Comparison of ENCODE assay signal across 19 mouse cellular contexts in genomic region chr11:35755546-35755945, GRCm38 (mm10). TPM values are rescaled to one million over a fixed set of nuclear protein-coding genes. Genes with fewer than 3 reads are reported as not detected.
DNase-seq lines count a peak whose midpoint lies in the region; ATAC-seq lines count a peak whose summit lies in the region.
"Had no signal": no experiment of that assay in that cellular context is flagged by ENCODE, and none has a peak within 500 bp of the region (broad histone marks: within the 10 kb centered on the region; RNA-seq: fewer than 3 reads in every experiment).

No protein-coding gene starts in this region.

- ATAC-seq in erythroblast, adult 5-6 weeks (replicated peaks; ENCODE audit: low FRiP score, poor library complexity, severe bottlenecking): no peak

- 20% methylated on average over 6 of the region's 6 CpGs for WGBS in large intestine, adult 2 months

- peak; percentile 64 for DNase-seq in adrenal gland, adult 2 months
- DNase-seq in adrenal gland, adult 18-20 months (ENCODE audit: low spot score in 2 of 2): no peak
- peak; percentile 16 for DNase-seq in Muller cell, postnatal 12 days (ENCODE audit: inconsistent ontology term)
- peak; percentile 49 to 54 for DNase-seq in adrenal gland, postnatal 36 days
- DNase-seq in large intestine, adult 2 months (ENCODE audit: low read depth, low spot score): peak; percentile 80
- no peak for DNase-seq in gastrocnemius, postnatal 14 days
- DNase-seq in spleen, postnatal 36 days (ENCODE audit: low spot score in 2 of 2): no peak
- DNase-seq: cerebellum, adult 9-10 months; gastrocnemius, adult 2 months; heart, postnatal 14 days; kidney, postnatal 25 days; retina, postnatal 1 day; thymus, postnatal 25 days had no signal

- intact Hi-C loops in gastrocnemius, postnatal 14 days (cut with DNase I; ENCODE audit: low total_unique reads): no loop called here

RNA-seq across cellular contexts. Expression of gene Pank3, which starts 13.7 kb away (rescaled TPM):
- 10 to 100 TPM; 70.8 to 70.9 TPM for total RNA-seq in adrenal gland, adult 2 months (2021)
- polyA plus RNA-seq in adrenal gland, adult 2 months (2012; rRNA removed): 4.5 and 4.8 TPM in 2 replicates
- 10 to 100 TPM; 70.0 to 83.8 TPM for total RNA-seq in adrenal gland, adult 18-20 months (2021)
- 10 to 100 TPM; 78.7 to 86.4 TPM for total RNA-seq in adrenal gland, postnatal 36 days (2021)
- polyA plus RNA-seq in large intestine, adult 2 months (2012; rRNA removed): 7.8 and 11.7 TPM in 2 replicates
- total RNA-seq in gastrocnemius, postnatal 14 days (2021): 10 to 100 TPM; 17.0 to 18.3 TPM
- 4.2 and 7.1 TPM in 2 replicates for total RNA-seq in erythroblast, adult 5-6 weeks (2015; ENCODE audit: low replicate concordance)
- 7.8 and 10.1 TPM in 2 replicates for total RNA-seq in erythroblast, adult 5-6 weeks (2017; ENCODE audit: low replicate concordance)

RNA-seq across cellular contexts. Expression of gene Fbll1, which starts 43.1 kb away (rescaled TPM):
- not detected for total RNA-seq in adrenal gland, adult 2 months (2021)
- polyA plus RNA-seq in adrenal gland, adult 2 months (2012; rRNA removed): 0.66 and 0.68 TPM in 2 replicates
- under 1 TPM; 0.32 to 0.46 TPM for total RNA-seq in adrenal gland, adult 18-20 months (2021)
- under 1 TPM in 1 of 2 experiments, not detected in 1; 0.46 TPM for total RNA-seq in adrenal gland, postnatal 36 days (2021)
- polyA plus RNA-seq in large intestine, adult 2 months (2012; rRNA removed): 0.10 TPM in 2 replicates
- not detected for total RNA-seq in gastrocnemius, postnatal 14 days (2021)
- total RNA-seq in erythroblast, adult 5-6 weeks (2015; ENCODE audit: low replicate concordance): not detected in 2 replicates
- total RNA-seq in erythroblast, adult 5-6 weeks (2017; ENCODE audit: low replicate concordance): not detected in 2 replicates
- total RNA-seq: gastrocnemius, adult 2 months; heart, postnatal 14 days had no signal
- polyA plus RNA-seq: G1E; heart, embryonic 12.5 days; limb, embryonic 12.5 days; liver, embryonic 14.5 days; lung, embryonic 16.5 days had no signal

Comparison
In these comparisons a context has a peak if more than half of its experiments do, and no peak if none do; other contexts are left out.
1. DNase-seq: peak in adrenal gland, adult 2 months (single experiment), Muller cell, postnatal 12 days (single experiment), adrenal gland, postnatal 36 days (2 of 2) and large intestine, adult 2 months (single experiment); none in adrenal gland, adult 18-20 months (0 of 2), gastrocnemius, postnatal 14 days (single experiment) and spleen, postnatal 36 days (0 of 2).